Mouse (Mus musculus) bone marrow, adult 2 months (tissue): ENCODE measurements around the gene 4930402F06Rik.

Experiments used
- CTCF ChIP-seq: fragments of 200-500 bp; IDR thresholded peaks from 2 replicates; pipeline ENCODE4 v1.5.1; 2011; ENCODE audit warnings: low read length, control low read depth; ENCODE audit not compliant: control insufficient read depth, insufficient read depth
- POLR2A ChIP-seq: fragments of 200-500 bp; IDR thresholded peaks from 2 replicates; pipeline ENCODE4 v1.6.1; 2011; ENCODE audit warnings: low read depth, mild to moderate bottlenecking, control low read depth, low read length, borderline replicate concordance; ENCODE audit not compliant: control insufficient read depth

DNA sequence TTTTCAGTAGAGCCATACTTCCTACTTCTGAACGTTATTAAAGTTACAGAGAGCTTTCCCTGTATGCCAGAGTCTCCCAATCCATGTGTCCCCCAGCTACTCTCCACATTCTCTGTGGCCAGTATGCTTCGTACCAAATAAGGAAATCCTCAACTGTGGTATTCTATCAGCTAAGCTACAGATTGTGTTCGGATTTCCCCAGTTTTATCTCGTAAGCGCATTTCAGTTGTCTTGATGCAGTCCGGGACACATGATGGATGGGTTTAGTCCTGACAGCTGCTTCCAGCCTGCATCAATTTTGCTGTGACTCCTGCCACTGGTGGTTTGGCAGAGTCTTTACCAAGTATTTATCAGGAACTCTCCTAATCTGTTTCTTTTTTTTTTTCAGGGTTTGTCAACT lies 19.4 kb downstream of the 4930402F06Rik start:
- TF ChIP-seq CTCF (no peak), POLR2A (no peak)
